Mouse (Mus musculus): ENCODE data around the gene Nxf1. TPM values are rescaled to one million over a fixed set of nuclear protein-coding genes. Genes with fewer than 3 reads are reported as not detected.

Nxf1 gene
- total and polyA plus RNA-seq, 3 experiments = 122 to 296 (median 231) TPM

- Histone ChIP-seq H3K4me3 (ENCODE audit: control insufficient read depth in 1 of 2, insufficient read depth in 1 of 2, low read depth in 2 of 2, low read length in 2 of 2) (peak overlapping the region; percentile 82 to 88), H3K27me3 (ENCODE audit: control insufficient read depth in 1 of 2, insufficient read depth in 2 of 2, low read length in 2 of 2) (no peaks in the 10 kb centered on the region), H3K36me3 (ENCODE audit: control insufficient read depth in 1 of 2, insufficient read depth in 2 of 2, low read length in 2 of 2) (peaks cover 19 to 28% of the 10 kb centered on the region in 2 experiments), H3K9ac (ENCODE audit: control insufficient read depth, low read depth, low read length, poor library complexity, severe bottlenecking) (peak overlapping the region; percentile 90), H3K4me1 (ENCODE audit: control insufficient read depth in 1 of 2, insufficient read depth in 2 of 2, low read length in 2 of 2) (peaks cover 5 to 27% of the 10 kb centered on the region in 2 experiments; a peak in 3 of 4 replicates), H3K79me2 (ENCODE audit: control insufficient read depth, insufficient read depth, low read length, poor library complexity) (peaks cover 34% of the 10 kb centered on the region), H3K27ac (ENCODE audit: control insufficient read depth, low read depth, low read length) (peak overlapping the region; percentile 91), H3K9me3 (replicated peaks; ENCODE audit: insufficient read depth, low read length) (no peaks in the 10 kb centered on the region)
- no peak for DNase-seq (ENCODE audit: low read depth, low spot score)
- TF ChIP-seq UBTF (IDR thresholded peaks at IDR 0.05; ENCODE audit: borderline replicate concordance, insufficient read depth, low read depth, low read length) (no peak), ZMIZ1 (IDR thresholded peaks at IDR 0.05; ENCODE audit: low read depth, low read length) (no peak), RAD21 (IDR thresholded peaks at IDR 0.05; ENCODE audit: low read depth, low read length) (no peak), ELF1 (IDR thresholded peaks at IDR 0.05; ENCODE audit: low read depth, low read length) (no peak), CHD1 (IDR thresholded peaks at IDR 0.05; ENCODE audit: low read depth, low read length) (no peak), ETS1 (IDR thresholded peaks at IDR 0.05; ENCODE audit: low read depth, low read length) (no peak), USF2 (IDR thresholded peaks at IDR 0.05; ENCODE audit: borderline replicate concordance in 1 of 2, insufficient read depth in 1 of 2, low read depth in 1 of 2, low read length in 2 of 2) (no peak), BHLHE40 (IDR thresholded peaks at IDR 0.05; ENCODE audit: borderline replicate concordance, low read depth, low read length) (no peak), KAT2A (conservative IDR thresholded peaks at IDR 0.05; ENCODE audit: low read depth, low read length) (no peak), TBP (IDR thresholded peaks at IDR 0.05; ENCODE audit: low read depth, low read length) (no peak), TCF12 (IDR thresholded peaks at IDR 0.05; ENCODE audit: low read depth, low read length) (no peak), GATA1 (IDR thresholded peaks at IDR 0.05; ENCODE audit: low read depth, low read length) (no peak), SIN3A (IDR thresholded peaks at IDR 0.05; ENCODE audit: low read length) (no peak; the same call in 1 of the 2 replicates), MAX (IDR thresholded peaks at IDR 0.05; ENCODE audit: low read length) (no peak)
These were observed 45.4 kb upstream of the Nxf1 start for GRCm38 (mm10) chr19:8711506-8711905.

- TF ChIP-seq SIN3A (IDR thresholded peaks at IDR 0.05; ENCODE audit: low read length) = peak; percentile 64
- peak; percentile 95; the same call in 1 of the 2 replicates for TF ChIP-seq CHD1 (IDR thresholded peaks at IDR 0.05; ENCODE audit: low read depth, low read length)
- no peak for TF ChIP-seq CHD2 (IDR thresholded peaks at IDR 0.05; ENCODE audit: low read length)
- peak; percentile 71; the same call in 1 of the 2 replicates for TF ChIP-seq POLR2AphosphoS2 (IDR thresholded peaks at IDR 0.05; ENCODE audit: low read length)
- TF ChIP-seq MYC (IDR thresholded peaks at IDR 0.05; ENCODE audit: low read depth, low read length) = no peak
- TF ChIP-seq NELFE (IDR thresholded peaks at IDR 0.05; ENCODE audit: low read depth, low read length) = no peak
- no peak for TF ChIP-seq ZC3H11A (IDR thresholded peaks at IDR 0.05; ENCODE audit: low read depth, low read length)
- peak; percentile 65; the same call in 1 of the 2 replicates for TF ChIP-seq MXI1 (IDR thresholded peaks at IDR 0.05; ENCODE audit: low read depth, low read length)
- TF ChIP-seq TBP (IDR thresholded peaks at IDR 0.05; ENCODE audit: low read depth, low read length) = peak; percentile 67
- TF ChIP-seq MAX (IDR thresholded peaks at IDR 0.05; ENCODE audit: low read length) = 0 out of 2 replicates have a peak, but pooled peaks have one; percentile 14
- TF ChIP-seq ETS1 (IDR thresholded peaks at IDR 0.05; ENCODE audit: low read depth, low read length) = peak; percentile 60
- Histone ChIP-seq H3K4me1 (ENCODE audit: control insufficient read depth in 1 of 2, insufficient read depth in 2 of 2, low read length in 2 of 2) (peaks cover 5 to 31% of the 10 kb centered on the region in 2 experiments; a peak in 3 of 4 replicates), H3K36me3 (ENCODE audit: control insufficient read depth in 1 of 2, insufficient read depth in 2 of 2, low read length in 2 of 2) (peaks cover 19 to 33% of the 10 kb centered on the region in 2 experiments), H3K79me2 (ENCODE audit: control insufficient read depth, insufficient read depth, low read length, poor library complexity) (peaks cover 34% of the 10 kb centered on the region), H3K27ac (ENCODE audit: control insufficient read depth, low read depth, low read length) (peak overlapping the region; percentile 91), H3K4me3 (ENCODE audit: control insufficient read depth in 1 of 2, insufficient read depth in 1 of 2, low read depth in 2 of 2, low read length in 2 of 2) (peak overlapping the region; percentile 82 to 88), H3K27me3 (ENCODE audit: control insufficient read depth in 1 of 2, insufficient read depth in 2 of 2, low read length in 2 of 2) (no peaks in the 10 kb centered on the region), H3K9me3 (replicated peaks; ENCODE audit: insufficient read depth, low read length) (no peaks in the 10 kb centered on the region), H3K9ac (ENCODE audit: control insufficient read depth, low read depth, low read length, poor library complexity, severe bottlenecking) (peak overlapping the region; percentile 90)
- DNase-seq (ENCODE audit: low read depth, low spot score) = peak; percentile 78
These were observed 44.7 kb upstream of the Nxf1 start for GRCm38 (mm10) chr19:8711949-8712869.

Data from MEL (cell line).